Mouse (Mus musculus) cortical plate, adult 2 months (tissue): ENCODE results near the gene Commd1. TPM values are rescaled to one million over a fixed set of nuclear protein-coding genes. Genes with fewer than 3 reads are reported as not detected.

Experiments
- H3K27ac ChIP-seq: fragments of 200-500 bp; 2 replicates; pipeline ENCODE4 v1.5.1; 2012; ENCODE audit warnings: low read length, control low read depth, inconsistent platforms; ENCODE audit not compliant: insufficient read depth
- H3K4me1 ChIP-seq: fragments of 200-500 bp; 2 replicates; pipeline ENCODE4 v1.6.1; 2011; ENCODE audit warnings: low read length; ENCODE audit not compliant: control insufficient read depth, insufficient read depth
- H3K4me3 ChIP-seq: fragments of 200-500 bp; 2 replicates; pipeline ENCODE4 v1.5.1; 2011; ENCODE audit warnings: mild to moderate bottlenecking, low read length, control low read depth; ENCODE audit not compliant: insufficient read depth
- CTCF ChIP-seq: fragments of 200-500 bp; IDR thresholded peaks from 2 replicates; pipeline ENCODE4 v1.5.1; 2011; ENCODE audit warnings: mild to moderate bottlenecking, control low read depth, low read length; ENCODE audit not compliant: insufficient read depth; ENCODE audit errors: extremely low read depth
- POLR2A ChIP-seq: fragments of 200-500 bp; IDR thresholded peaks from 2 replicates; pipeline ENCODE4 v1.6.1; 2011; ENCODE audit warnings: mild to moderate bottlenecking, low read length, control low read depth; ENCODE audit not compliant: insufficient read depth; ENCODE audit errors: extremely low read depth
- polyA plus RNA-seq: library from polyadenylated mRNA; depleted of rRNA; stranded (reverse); fragments of >200 nt; gene quantifications from 2 replicates; pipeline ENCODE4 v1.2.3, GENCODE M21; 2012

Commd1 gene
- polyA plus RNA-seq, 1 experiment = 39.4 TPM

DNA sequence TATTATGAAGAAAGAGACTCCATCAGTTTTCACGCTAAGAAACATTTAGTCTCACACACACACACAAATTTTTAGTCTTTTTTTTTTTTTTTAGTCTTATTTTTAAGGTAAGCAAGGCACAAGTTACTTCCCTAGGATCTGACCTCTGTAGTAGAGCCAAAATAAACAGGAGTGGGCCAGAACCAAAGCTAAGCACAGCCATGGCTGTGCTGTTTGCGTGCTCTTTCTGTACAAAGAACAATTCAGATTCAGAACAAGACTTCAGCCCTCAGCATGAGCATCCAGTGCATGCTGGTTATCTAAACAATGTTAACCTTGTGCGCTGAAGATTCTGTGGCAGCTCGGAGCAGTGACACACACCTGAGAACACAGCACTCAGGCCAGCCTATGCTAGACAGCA is 17.8 kb downstream of the Commd1 start:
- H3K27ac ChIP-seq = no peak overlapping the region
- peaks cover 3% of the 10 kb centered on the region for H3K4me1 ChIP-seq
- no peak overlapping the region for H3K4me3 ChIP-seq
- TF ChIP-seq POLR2A = no peak
- TF ChIP-seq CTCF = no peak

- H3K4me3 ChIP-seq = no peak overlapping the region
- no peak overlapping the region for H3K27ac ChIP-seq
- peaks cover 3% of the 10 kb centered on the region for H3K4me1 ChIP-seq
- no peak for TF ChIP-seq POLR2A
- TF ChIP-seq CTCF = no peak
Observed at GRCm38 (mm10) chr11:22962101-22962500, 20.1 kb downstream of the Commd1 start.

DNA sequence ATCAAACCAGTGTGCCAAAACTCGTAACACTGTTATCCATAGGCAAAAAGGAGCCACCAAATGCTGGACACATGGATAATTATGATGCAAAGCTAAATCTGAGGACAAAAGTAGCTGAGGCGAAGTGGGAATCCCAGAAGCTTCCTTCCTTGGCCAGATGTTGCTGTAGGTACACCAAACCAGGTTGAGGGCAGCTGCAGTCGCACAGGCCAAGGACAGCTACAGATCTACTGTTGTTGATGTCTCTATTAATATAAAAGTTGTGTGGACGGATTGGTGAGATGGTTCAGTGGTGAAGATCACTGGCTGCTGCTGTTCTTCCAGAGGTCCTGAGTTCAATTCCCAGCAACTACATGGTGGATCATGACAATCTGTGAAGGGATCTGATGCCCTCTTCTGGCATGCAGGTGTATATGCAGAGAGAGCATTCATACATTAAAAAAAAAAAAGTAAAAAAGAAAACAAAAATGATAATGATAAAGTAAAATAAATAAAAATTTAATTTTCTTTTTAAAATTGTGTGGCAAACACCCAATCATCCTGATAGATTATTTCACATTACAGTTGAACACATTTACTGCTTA is 24.3 kb downstream of the Commd1 start:
- Histone ChIP-seq H3K4me1 (no peaks in the 10 kb centered on the region), H3K4me3 (no peak overlapping the region), H3K27ac (no peak overlapping the region)
- peak; percentile 24; the same call in 1 of the 2 replicates for TF ChIP-seq CTCF
- no peak for TF ChIP-seq POLR2A

- Histone ChIP-seq H3K4me3 (no peak overlapping the region), H3K4me1 (no peaks in the 10 kb centered on the region), H3K27ac (no peak overlapping the region)
- TF ChIP-seq POLR2A (no peak), CTCF (peak; percentile 51)
Observed at GRCm38 (mm10) chr11:22956830-22957229, 25.4 kb downstream of the Commd1 start.

- Histone ChIP-seq H3K4me1 (no peaks in the 10 kb centered on the region), H3K4me3 (no peak overlapping the region), H3K27ac (no peak overlapping the region)
- TF ChIP-seq CTCF = no peak
- TF ChIP-seq POLR2A = no peak
Observed at GRCm38 (mm10) chr11:22956346-22956745, 25.8 kb downstream of the Commd1 start.

- H3K4me1 ChIP-seq = no peaks in the 10 kb centered on the region
- TF ChIP-seq POLR2A (no peak), CTCF (no peak)
- H3K4me3 ChIP-seq = no peak overlapping the region
- H3K27ac ChIP-seq = no peak overlapping the region
Observed at GRCm38 (mm10) chr11:22952668-22953067, 29.5 kb downstream of the Commd1 start.

DNA sequence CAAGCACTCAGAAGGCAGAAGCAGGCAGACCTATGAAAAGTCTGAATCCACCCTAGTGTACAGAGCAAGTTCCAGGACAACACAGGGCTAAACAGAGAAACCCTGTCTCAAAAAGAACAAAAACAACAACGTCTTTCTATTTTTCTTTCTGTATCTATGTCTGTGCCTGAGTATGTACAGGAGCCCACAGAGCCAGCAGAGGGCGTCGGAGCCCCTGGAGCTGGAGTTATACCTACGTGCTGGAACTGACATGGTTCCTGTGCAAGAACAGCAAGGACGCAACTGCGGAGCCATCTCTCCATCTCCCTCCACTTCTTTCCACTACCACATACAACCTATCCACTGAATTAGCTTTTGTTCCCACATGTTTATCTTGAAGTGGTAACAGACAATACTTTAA is 32.1 kb downstream of the Commd1 start:
- no peak overlapping the region for H3K4me3 ChIP-seq
- no peak for TF ChIP-seq POLR2A
- TF ChIP-seq CTCF = no peak
- H3K4me1 ChIP-seq = no peaks in the 10 kb centered on the region
- no peak overlapping the region for H3K27ac ChIP-seq

DNA sequence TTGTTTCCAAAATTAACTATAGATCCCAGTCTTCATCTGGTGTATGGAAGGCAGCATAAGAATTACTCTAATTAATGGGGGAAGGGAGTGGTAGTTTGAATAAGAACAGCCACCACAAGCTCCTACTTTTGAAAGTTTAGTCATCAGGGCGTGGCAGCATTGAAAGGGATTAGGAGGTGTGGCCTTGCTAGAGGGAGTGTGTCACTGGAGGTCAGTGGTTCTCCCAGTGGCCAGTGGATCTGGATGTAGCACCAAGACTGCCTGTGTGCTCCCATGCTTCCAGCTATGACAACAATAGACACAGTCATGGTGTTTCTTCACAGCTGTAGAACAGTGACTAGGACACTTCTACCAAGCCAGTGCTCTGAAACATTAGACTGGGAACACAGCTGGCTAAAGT is 33.1 kb downstream of the Commd1 start:
- Histone ChIP-seq H3K4me3 (no peak overlapping the region), H3K4me1 (no peaks in the 10 kb centered on the region), H3K27ac (no peak overlapping the region)
- TF ChIP-seq CTCF (no peak), POLR2A (no peak)

GRCm38 (mm10) chr11:22938983-22939382 is 43.2 kb downstream of the Commd1 start:
- H3K4me3 ChIP-seq = no peak overlapping the region
- H3K27ac ChIP-seq = no peak overlapping the region
- TF ChIP-seq POLR2A (no peak), CTCF (no peak)
- H3K4me1 ChIP-seq = no peaks in the 10 kb centered on the region; the same call in 1 of the 2 replicates

DNA sequence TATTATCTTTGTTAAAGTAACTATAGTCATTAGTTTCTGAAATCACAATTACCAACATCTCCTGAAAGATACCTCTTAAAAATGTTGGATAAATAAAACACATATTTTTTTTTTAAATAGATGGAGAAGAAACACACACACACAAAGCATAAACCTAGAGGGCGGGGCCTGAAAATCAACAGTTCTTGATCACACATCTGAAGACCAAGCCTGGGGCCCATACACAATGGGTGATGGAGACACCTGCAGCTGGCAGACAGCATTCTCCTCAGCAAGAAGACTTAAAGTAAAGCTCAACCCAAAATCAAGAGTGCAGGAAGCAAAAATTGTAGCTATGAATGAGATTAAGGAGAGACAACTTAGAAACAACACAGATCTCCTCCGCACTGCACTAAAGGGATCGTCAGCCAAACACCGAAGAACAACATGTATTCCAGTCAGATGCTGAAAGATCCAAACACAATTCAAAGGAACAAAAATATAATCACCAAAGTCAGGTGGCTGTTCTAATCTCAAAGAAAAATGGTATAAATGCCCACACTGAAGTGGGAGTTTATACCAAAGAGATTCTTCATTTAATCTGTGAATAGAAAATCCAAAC is 44.4 kb downstream of the Commd1 start:
- H3K4me3 ChIP-seq = no peak overlapping the region
- no peak overlapping the region for H3K27ac ChIP-seq
- TF ChIP-seq CTCF (no peak), POLR2A (no peak)
- H3K4me1 ChIP-seq = no peaks in the 10 kb centered on the region; the same call in 1 of the 2 replicates
